Comparison of ENCODE assay signal across 8 mouse cellular contexts in genomic region chr6:125131302-125132156, GRCm38 (mm10). TPM values are rescaled to one million over a fixed set of nuclear protein-coding genes. Genes with fewer than 3 reads are reported as not detected.
DNase-seq lines count a peak whose midpoint lies in the region; ATAC-seq and TF ChIP-seq lines count a peak whose summit lies in the region.

Gene Nop2, plus strand, starts transcription at chr6:125131909.

- peak within 1 kb of the TSS; percentile 67 for H3K9ac ChIP-seq in embryonic facial prominence, embryonic 12.5 days
- peak within 1 kb of the TSS; percentile 74 for H3K9ac ChIP-seq in limb, embryonic 15.5 days

- TF ChIP-seq CTCF in kidney, adult 2 months (conservative IDR thresholded peaks at IDR 0.05; ENCODE audit: insufficient read depth, insufficient read length, low read depth, low read length), result no peak

- ATAC-seq in embryonic facial prominence, embryonic 12.5 days (ENCODE audit: insufficient number of reproducible peaks, insufficient read depth, low FRiP score, low TSS enrichment), result peak; percentile 84
- peak; percentile 88 for ATAC-seq in limb, embryonic 15.5 days (ENCODE audit: insufficient number of reproducible peaks, low FRiP score, low TSS enrichment, low read depth)

- no peaks in the 10 kb centered on the region for H3K27me3 ChIP-seq in embryonic facial prominence, embryonic 12.5 days
- H3K27me3 ChIP-seq in kidney, adult 2 months (replicated peaks; ENCODE audit: control insufficient read depth, insufficient read depth, low read length), result no peaks in the 10 kb centered on the region
- H3K27me3 ChIP-seq in limb, embryonic 15.5 days, result no peaks in the 10 kb centered on the region

- peak; percentile 92 for TF ChIP-seq POLR2A in kidney, adult 2 months (IDR thresholded peaks at IDR 0.05; ENCODE audit: low read depth, low read length)

- H3K9me3 ChIP-seq in embryonic facial prominence, embryonic 12.5 days, result no peaks in the 10 kb centered on the region
- no peaks in the 10 kb centered on the region for H3K9me3 ChIP-seq in limb, embryonic 15.5 days

- H3K27ac ChIP-seq in embryonic facial prominence, embryonic 12.5 days, result peak within 1 kb of the TSS; percentile 85
- H3K27ac ChIP-seq in kidney, adult 2 months (ENCODE audit: insufficient read depth, low read depth, low read length), result peak within 1 kb of the TSS; percentile 91
- peak within 1 kb of the TSS; percentile 89 for H3K27ac ChIP-seq in limb, embryonic 15.5 days

- DNase-seq in 3134 (ENCODE audit: extremely low read depth, insufficient read length, low spot score), result peak; percentile 94
- DNase-seq in adrenal gland, postnatal 25 days, result peak; percentile 87
- peak; percentile 90 for DNase-seq in heart, adult 18-20 months
- DNase-seq in kidney, adult 2 months, result peak; percentile 93
- DNase-seq in monocyte, adult 2 months (ENCODE audit: low read depth in 1 of 2, low spot score in 2 of 2), result peak; percentile 50 to 77
- DNase-seq in spleen, postnatal 36 days (ENCODE audit: low spot score in 2 of 2), result peak; percentile 85 to 89

- under 1% methylated on average over 66 of the region's 66 CpGs for WGBS in embryonic facial prominence, embryonic 12.5 days
- 1% methylated on average over 66 of the region's 66 CpGs for WGBS in kidney, adult 2 months
- WGBS in limb, embryonic 15.5 days, result under 1% methylated on average over 66 of the region's 66 CpGs

- H3K4me2 ChIP-seq in embryonic facial prominence, embryonic 12.5 days (replicated peaks), result peak within 1 kb of the TSS; percentile 70
- H3K4me2 ChIP-seq in limb, embryonic 15.5 days, result peak within 1 kb of the TSS; percentile 65

- H3K4me3 ChIP-seq in embryonic facial prominence, embryonic 12.5 days, result peak within 1 kb of the TSS; percentile 79
- H3K4me3 ChIP-seq in kidney, adult 2 months (ENCODE audit: insufficient read depth, low read depth, low read length), result peak within 1 kb of the TSS; percentile 83
- peak within 1 kb of the TSS; percentile 91 for H3K4me3 ChIP-seq in limb, embryonic 15.5 days

- H3K4me1 ChIP-seq in embryonic facial prominence, embryonic 12.5 days, result peaks cover 9% of the 10 kb centered on the region
- H3K4me1 ChIP-seq in kidney, adult 2 months (ENCODE audit: control insufficient read depth, insufficient read depth, low read length), result peaks cover 7% of the 10 kb centered on the region; the same call in 1 of the 2 replicates
- H3K4me1 ChIP-seq in limb, embryonic 15.5 days, result peaks cover 9% of the 10 kb centered on the region; the same call in 1 of the 2 replicates

- peaks cover 66% of the 10 kb centered on the region for H3K36me3 ChIP-seq in embryonic facial prominence, embryonic 12.5 days
- no peaks in the 10 kb centered on the region; the same call in none of the 2 replicates for H3K36me3 ChIP-seq in kidney, adult 2 months (ENCODE audit: control insufficient read depth, insufficient read depth, low read length)
- peaks cover 72% of the 10 kb centered on the region for H3K36me3 ChIP-seq in limb, embryonic 15.5 days

RNA-seq across cellular contexts. Expression of gene Nop2, which starts in this region (rescaled TPM):
- total RNA-seq in adrenal gland, postnatal 25 days (2021), result 36.2 and 44.0 TPM in 2 replicates
- polyA plus RNA-seq in embryonic facial prominence, embryonic 12.5 days (2016; fragmentation: Nextera tagmentation; extraction: Ambion mirVana), result 68.0 and 70.1 TPM in 2 replicates
- 10 to 100 TPM; 19.2 to 20.1 TPM for total RNA-seq in heart, adult 18-20 months (2021)
- polyA plus RNA-seq in kidney, adult 2 months (2012; rRNA removed), result 15.5 and 16.5 TPM in 2 replicates
- polyA plus RNA-seq in limb, embryonic 15.5 days (2015; fragmentation: Nextera tagmentation; extraction: Ambion mirVana), result 54.4 and 58.0 TPM in 2 replicates

Comparison
In these comparisons a context has a peak if more than half of its experiments do, and no peak if none do; other contexts are left out.
1. Peak in every context shown above with its lines: DNase-seq, ATAC-seq, H3K4me3 ChIP-seq and H3K27ac ChIP-seq.